Mouse (Mus musculus): Measurements from ENCODE around the gene Fam173b. TPM values are rescaled to one million over a fixed set of nuclear protein-coding genes. Genes with fewer than 3 reads are reported as not detected.

The Fam173b gene
- total and polyA plus RNA-seq, 3 experiments = 24.5 to 33.8 (median 32.1) TPM

DNA sequence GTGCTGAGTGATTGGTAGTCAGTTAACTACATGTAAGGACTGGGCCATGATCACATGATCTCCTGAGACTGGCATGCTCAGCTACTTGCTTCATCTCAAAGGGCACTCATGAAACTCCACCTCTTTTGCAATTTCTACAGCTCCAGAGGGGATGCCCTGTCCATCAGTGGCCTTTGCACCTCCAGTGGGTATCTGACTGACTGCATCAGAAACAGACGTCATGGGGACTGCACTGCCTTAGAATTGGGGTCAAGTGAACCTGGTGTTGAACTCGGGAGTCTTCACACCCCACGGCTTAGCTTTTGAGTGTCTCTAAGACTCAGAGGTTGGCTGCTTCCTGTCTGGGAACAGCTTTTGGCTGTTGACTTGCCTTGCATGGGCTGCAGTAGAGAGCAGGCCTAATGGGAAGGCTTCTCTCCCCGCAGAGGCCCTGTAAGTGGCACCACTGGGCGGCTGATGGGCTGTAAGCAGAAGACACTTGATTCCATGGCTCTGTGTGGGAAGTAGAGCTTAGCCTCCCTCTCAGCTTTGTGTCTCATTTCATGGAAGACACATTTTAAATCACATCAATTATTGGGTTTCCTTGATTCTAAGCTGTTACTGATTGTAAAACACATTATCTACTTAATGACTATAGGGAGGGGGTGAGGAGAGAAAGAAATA is 58.6 kb downstream of the Fam173b start:
- Histone ChIP-seq H3K4me2 (ENCODE audit: insufficient read depth, low read depth, poor library complexity, severe bottlenecking) (no peak overlapping the region), H3K27me3 (replicated peaks) (no peaks in the 10 kb centered on the region), H3K36me3 (replicated peaks in 1 of 2; ENCODE audit: control insufficient read depth in 1 of 2, insufficient read depth in 1 of 2, low read length in 1 of 2) (no peaks in the 10 kb centered on the region), H3K9ac (ENCODE audit: insufficient read depth, low read depth) (no peak overlapping the region), H3K4me3 (replicated peaks in 1 of 3; ENCODE audit: low read depth in 2 of 3, low read length in 2 of 3, poor library complexity in 1 of 3) (no peak overlapping the region), H3K9me3 (replicated peaks; ENCODE audit: low read length) (no peaks in the 10 kb centered on the region), H3K4me1 (ENCODE audit: control insufficient read depth in 1 of 2, insufficient read depth in 2 of 2) (peaks cover 0 to 2% of the 10 kb centered on the region in 2 experiments; a peak in 1 of 4 replicates), H3K79me2 (replicated peaks; ENCODE audit: control insufficient read depth, extremely low read depth, insufficient read depth, poor library complexity, severe bottlenecking) (no peaks in the 10 kb centered on the region), H3K27ac (ENCODE audit: insufficient read depth, low read depth) (no peak overlapping the region)
- in situ Hi-C loops (cut with MboI; ENCODE audit: low pct_ligation_motif_present, low pct_unique_long_range_greater_than_20kb, low sequenced_read_pairs) = no loop called here
- no peak for DNase-seq (ENCODE audit: extremely low read depth)
- TF ChIP-seq MAX (IDR thresholded peaks at IDR 0.05; ENCODE audit: low read length) (no peak), USF1 (IDR thresholded peaks at IDR 0.05; ENCODE audit: low read depth, low read length) (no peak), E2F4 (IDR thresholded peaks at IDR 0.05; ENCODE audit: insufficient replicate concordance, low read depth, low read length) (no peak), HCFC1 (IDR thresholded peaks at IDR 0.05; ENCODE audit: low read depth, low read length) (no peak), TCF12 (IDR thresholded peaks at IDR 0.05; ENCODE audit: low read depth, low read length) (no peak), USF2 (conservative IDR thresholded peaks at IDR 0.05; ENCODE audit: low read depth, low read length) (no peak), ZKSCAN1 (IDR thresholded peaks at IDR 0.05; ENCODE audit: borderline replicate concordance, low read depth, low read length) (no peak), CHD1 (IDR thresholded peaks at IDR 0.05; ENCODE audit: low read depth, low read length) (no peak), POLR2A (IDR thresholded peaks at IDR 0.05; ENCODE audit: low read depth, low read length) (no peak), MYC (IDR thresholded peaks at IDR 0.05; ENCODE audit: low read depth, low read length) (no peak), KAT2A (IDR thresholded peaks at IDR 0.05; ENCODE audit: insufficient replicate concordance, low read length) (no peak), ETS1 (conservative IDR thresholded peaks at IDR 0.05; ENCODE audit: low read depth, low read length) (no peak), SIN3A (IDR thresholded peaks at IDR 0.05; ENCODE audit: low read length) (no peak), UBTF (IDR thresholded peaks at IDR 0.05; ENCODE audit: low read depth, low read length) (no peak)
- dilution Hi-C loops (cut with MboI; ENCODE audit: extremely low pct_ligation_motif_present, extremely low pct_unique_long_range_greater_than_20kb, low sequenced_read_pairs) = no loop called here

DNA sequence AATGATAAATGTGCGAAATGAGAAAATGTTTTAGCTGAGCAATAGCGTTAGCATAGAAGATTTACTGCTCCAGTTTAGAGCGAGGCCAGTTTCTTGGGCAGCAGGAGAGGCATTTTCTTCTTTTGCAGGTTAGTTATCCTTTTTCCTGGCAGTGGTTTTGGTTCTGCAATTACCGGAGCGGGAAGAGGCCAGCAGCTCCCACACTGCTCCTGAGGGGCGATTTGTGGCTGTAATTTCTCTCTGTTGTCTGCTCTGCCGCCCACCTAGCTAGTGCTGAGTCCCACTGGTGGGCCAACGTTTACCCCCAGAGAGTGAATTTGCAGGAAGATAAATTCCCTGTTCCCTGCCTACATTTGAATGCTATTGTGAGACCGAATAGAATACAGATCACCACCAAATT is 59.2 kb downstream of the Fam173b start:
- Histone ChIP-seq H3K27ac (ENCODE audit: insufficient read depth, low read depth) (no peak overlapping the region), H3K4me2 (ENCODE audit: insufficient read depth, low read depth, poor library complexity, severe bottlenecking) (no peak overlapping the region), H3K36me3 (replicated peaks in 1 of 2; ENCODE audit: control insufficient read depth in 1 of 2, insufficient read depth in 1 of 2, low read length in 1 of 2) (no peaks in the 10 kb centered on the region), H3K9me3 (replicated peaks; ENCODE audit: low read length) (no peaks in the 10 kb centered on the region), H3K4me3 (replicated peaks in 1 of 3; ENCODE audit: low read depth in 2 of 3, low read length in 2 of 3, poor library complexity in 1 of 3) (no peak overlapping the region), H3K9ac (ENCODE audit: insufficient read depth, low read depth) (no peak overlapping the region), H3K27me3 (replicated peaks) (no peaks in the 10 kb centered on the region), H3K79me2 (replicated peaks; ENCODE audit: control insufficient read depth, extremely low read depth, insufficient read depth, poor library complexity, severe bottlenecking) (no peaks in the 10 kb centered on the region), H3K4me1 (ENCODE audit: control insufficient read depth in 1 of 2, insufficient read depth in 2 of 2) (peaks cover 0 to 2% of the 10 kb centered on the region in 2 experiments; a peak in 1 of 4 replicates)
- dilution Hi-C loops (cut with MboI; ENCODE audit: extremely low pct_ligation_motif_present, extremely low pct_unique_long_range_greater_than_20kb, low sequenced_read_pairs) (no loop called here), in situ Hi-C loops (cut with MboI; ENCODE audit: low pct_ligation_motif_present, low pct_unique_long_range_greater_than_20kb, low sequenced_read_pairs) (no loop called here)
- DNase-seq (ENCODE audit: extremely low read depth) = no peak
- TF ChIP-seq USF1 (IDR thresholded peaks at IDR 0.05; ENCODE audit: low read depth, low read length) (no peak), TCF12 (IDR thresholded peaks at IDR 0.05; ENCODE audit: low read depth, low read length) (no peak), UBTF (IDR thresholded peaks at IDR 0.05; ENCODE audit: low read depth, low read length) (no peak), TBP (conservative IDR thresholded peaks at IDR 0.05; ENCODE audit: low read depth, low read length) (no peak), E2F4 (IDR thresholded peaks at IDR 0.05; ENCODE audit: insufficient replicate concordance, low read depth, low read length) (no peak), NELFE (IDR thresholded peaks at IDR 0.05; ENCODE audit: low read depth, low read length) (no peak), ELF1 (IDR thresholded peaks at IDR 0.05; ENCODE audit: low read depth, low read length) (no peak), CHD1 (IDR thresholded peaks at IDR 0.05; ENCODE audit: low read depth, low read length) (no peak), CTCF (conservative IDR thresholded peaks at IDR 0.05 in 1 of 2, IDR thresholded peaks at IDR 0.05 in 1 of 2; ENCODE audit: low read depth in 2 of 2, low read length in 2 of 2) (no peak), HCFC1 (IDR thresholded peaks at IDR 0.05; ENCODE audit: low read depth, low read length) (no peak)

All from CH12.LX (cell line).